Mouse (Mus musculus) kidney, embryonic 14.5 days (tissue): ENCODE measurements around the gene Supt3. TPM values are rescaled to one million over a fixed set of nuclear protein-coding genes. Genes with fewer than 3 reads are reported as not detected.

Experiments
- ATAC-seq: fragments of 200-750 bp; cut with Nextera tagmentation; 2 replicates; pipeline ENCODE4 v1.8.0; 2017; ENCODE audit warnings: moderate number of reproducible peaks, mild to moderate bottlenecking, moderate TSS enrichment, moderate library complexity; ENCODE audit not compliant: low FRiP score, low TSS enrichment
- H3K27ac ChIP-seq: fragments of 300-500 bp; sonication (generic); 2 replicates; pipeline ENCODE4 v1.5.1; 2014; ENCODE audit warnings: low read depth, mild to moderate bottlenecking, low read length, moderate library complexity, mixed read lengths
- H3K27me3 ChIP-seq: fragments of 300-500 bp; sonication (generic); 2 replicates; pipeline ENCODE4 v1.6.1; 2014; ENCODE audit warnings: mild to moderate bottlenecking, low read length; ENCODE audit not compliant: control insufficient read depth, insufficient read depth
- H3K36me3 ChIP-seq: fragments of 300-500 bp; sonication (generic); 2 replicates; pipeline ENCODE4 v1.6.1; 2014; ENCODE audit warnings: low read length, mixed read lengths; ENCODE audit not compliant: control insufficient read depth, insufficient read depth
- H3K4me1 ChIP-seq: fragments of 300-500 bp; sonication (generic); 2 replicates; pipeline ENCODE4 v1.6.1; 2014; ENCODE audit warnings: low read length, mixed read lengths; ENCODE audit not compliant: control insufficient read depth, insufficient read depth
- H3K4me2 ChIP-seq: fragments of 300-500 bp; sonication (generic); replicated peaks from 2 replicates; pipeline ENCODE4 v1.6.1; 2014; ENCODE audit warnings: low read depth, mild to moderate bottlenecking, low read length
- H3K4me3 ChIP-seq: fragments of 300-500 bp; sonication (generic); 2 replicates; pipeline ENCODE4 v1.5.1; 2014; ENCODE audit warnings: mild to moderate bottlenecking, low read length
- H3K9ac ChIP-seq: fragments of 300-500 bp; sonication (generic); 2 replicates; pipeline ENCODE4 v1.6.1; 2014; ENCODE audit warnings: low read depth, mild to moderate bottlenecking, low read length, moderate library complexity
- H3K9me3 ChIP-seq: fragments of 300-500 bp; sonication (generic); 2 replicates; pipeline ENCODE4 v1.6.1; 2016; ENCODE audit warnings: low read length; ENCODE audit not compliant: control insufficient read depth
- WGBS: fragments of 180-500 bp; shearing (Covaris S2); extraction: QIAGEN DNeasy Blood & Tissue Kit; methylation state at CpG from one replicate; pipeline ENCODE4 v1.1.7; 2014; 5-methylcytosine and 5-hydroxymethylcytosine counted together
- polyA plus RNA-seq: library from polyadenylated mRNA; unstranded; fragments of >200 nt; fragmentation: Nextera tagmentation; extraction: Ambion mirVana; gene quantifications from 2 replicates; pipeline ENCODE4 v1.2.1, GENCODE M21; 2014

Gene Supt3
- polyA plus RNA-seq, 1 experiment from 2014 or later, result 26.5 TPM

GRCm38 (mm10) chr17:45128611-45129010 lies 351.7 kb downstream of the Supt3 start:
- 0 out of 2 replicates have a peak, but pooled peaks cover 7% of the 10 kb centered on the region for H3K9me3 ChIP-seq
- no peaks in the 10 kb centered on the region for H3K4me1 ChIP-seq
- H3K27me3 ChIP-seq, result no peaks in the 10 kb centered on the region
- 87% methylated on average over 4 of the region's 4 CpGs for WGBS
- no peak overlapping the region for H3K4me3 ChIP-seq
- no peak overlapping the region for H3K9ac ChIP-seq
- ATAC-seq, result no peak
- no peak overlapping the region for H3K4me2 ChIP-seq
- no peak overlapping the region for H3K27ac ChIP-seq
- no peaks in the 10 kb centered on the region for H3K36me3 ChIP-seq

- WGBS, result 88% methylated on average over 10 of the region's 10 CpGs
Observed at GRCm38 (mm10) chr17:45133501-45134400, 356.8 kb downstream of the Supt3 start.

GRCm38 (mm10) chr17:45136491-45136890 lies 359.5 kb downstream of the Supt3 start:
- Histone ChIP-seq H3K36me3 (no peaks in the 10 kb centered on the region), H3K9ac (no peak overlapping the region), H3K27ac (no peak overlapping the region), H3K4me2 (no peak overlapping the region), H3K9me3 (no peaks in the 10 kb centered on the region), H3K4me3 (no peak overlapping the region), H3K27me3 (no peaks in the 10 kb centered on the region), H3K4me1 (0 out of 2 replicates have a peak, but pooled peaks cover 3% of the 10 kb centered on the region)
- 92% methylated on average over 6 of the region's 6 CpGs for WGBS
- ATAC-seq, result no peak

More at GRCm38 (mm10) chr17:45133501-45134400, 356.8 kb downstream of the Supt3 start:
- no peak overlapping the region for H3K4me3 ChIP-seq
- 0 out of 2 replicates have a peak, but pooled peaks cover 3% of the 10 kb centered on the region for H3K4me1 ChIP-seq
- H3K27ac ChIP-seq, result no peak overlapping the region
- no peaks in the 10 kb centered on the region for H3K36me3 ChIP-seq
- H3K9me3 ChIP-seq, result no peaks in the 10 kb centered on the region
- no peak overlapping the region for H3K4me2 ChIP-seq
- no peak overlapping the region for H3K9ac ChIP-seq
- no peak for ATAC-seq
- H3K27me3 ChIP-seq, result no peaks in the 10 kb centered on the region

GRCm38 (mm10) chr17:45143043-45143442 lies 366.1 kb downstream of the Supt3 start:
- WGBS, result 76% methylated on average over 6 of the region's 6 CpGs
- Histone ChIP-seq H3K4me1 (0 out of 2 replicates have a peak, but pooled peaks cover under 1% of the 10 kb centered on the region), H3K9me3 (no peaks in the 10 kb centered on the region), H3K36me3 (no peaks in the 10 kb centered on the region), H3K27me3 (no peaks in the 10 kb centered on the region), H3K9ac (no peak overlapping the region), H3K4me2 (no peak overlapping the region), H3K4me3 (no peak overlapping the region), H3K27ac (no peak overlapping the region)
- ATAC-seq, result no peak

GRCm38 (mm10) chr17:45144656-45145055 lies 367.7 kb downstream of the Supt3 start:
- H3K9me3 ChIP-seq, result no peaks in the 10 kb centered on the region
- no peaks in the 10 kb centered on the region for H3K4me1 ChIP-seq
- no peaks in the 10 kb centered on the region for H3K27me3 ChIP-seq
- no peak overlapping the region for H3K4me3 ChIP-seq
- H3K9ac ChIP-seq, result no peak overlapping the region
- no peak for ATAC-seq
- no peaks in the 10 kb centered on the region for H3K36me3 ChIP-seq
- WGBS, result 86% methylated on average over 14 of the region's 14 CpGs
- no peak overlapping the region for H3K27ac ChIP-seq
- no peak overlapping the region for H3K4me2 ChIP-seq

GRCm38 (mm10) chr17:45151312-45151929 lies 374.5 kb downstream of the Supt3 start:
- H3K4me3 ChIP-seq, result no peak overlapping the region
- no peak overlapping the region for H3K9ac ChIP-seq
- WGBS, result 47% methylated on average over 17 of the region's 17 CpGs
- H3K27me3 ChIP-seq, result no peaks in the 10 kb centered on the region
- no peak overlapping the region for H3K4me2 ChIP-seq
- ATAC-seq, result no peak
- no peak overlapping the region for H3K27ac ChIP-seq
- no peaks in the 10 kb centered on the region for H3K36me3 ChIP-seq
- H3K4me1 ChIP-seq, result no peaks in the 10 kb centered on the region
- no peaks in the 10 kb centered on the region for H3K9me3 ChIP-seq

GRCm38 (mm10) chr17:45153721-45154120 lies 376.8 kb downstream of the Supt3 start:
- no peak overlapping the region for H3K4me2 ChIP-seq
- no peaks in the 10 kb centered on the region for H3K36me3 ChIP-seq
- H3K4me1 ChIP-seq, result no peaks in the 10 kb centered on the region
- H3K9me3 ChIP-seq, result no peaks in the 10 kb centered on the region
- H3K27me3 ChIP-seq, result no peaks in the 10 kb centered on the region
- no peak for ATAC-seq
- WGBS, result 36% methylated on average over 6 of the region's 6 CpGs
- no peak overlapping the region for H3K27ac ChIP-seq
- H3K9ac ChIP-seq, result no peak overlapping the region
- H3K4me3 ChIP-seq, result no peak overlapping the region

- 76% methylated on average over 16 of the region's 16 CpGs for WGBS
- H3K4me2 ChIP-seq, result no peak overlapping the region
- no peak for ATAC-seq
- H3K27ac ChIP-seq, result no peak overlapping the region
- H3K36me3 ChIP-seq, result no peaks in the 10 kb centered on the region
- no peaks in the 10 kb centered on the region for H3K27me3 ChIP-seq
- no peak overlapping the region for H3K9ac ChIP-seq
- H3K9me3 ChIP-seq, result no peaks in the 10 kb centered on the region
- no peaks in the 10 kb centered on the region for H3K4me1 ChIP-seq
- no peak overlapping the region for H3K4me3 ChIP-seq
Observed at GRCm38 (mm10) chr17:45158171-45158691, 381.3 kb downstream of the Supt3 start.

GRCm38 (mm10) chr17:45160651-45161050 lies 383.7 kb downstream of the Supt3 start:
- ATAC-seq, result no peak
- H3K27me3 ChIP-seq, result no peaks in the 10 kb centered on the region
- no peak overlapping the region for H3K27ac ChIP-seq
- no peak overlapping the region for H3K4me3 ChIP-seq
- no peak overlapping the region for H3K4me2 ChIP-seq
- no peaks in the 10 kb centered on the region for H3K36me3 ChIP-seq
- H3K9me3 ChIP-seq, result no peaks in the 10 kb centered on the region
- WGBS, result 87% methylated on average over 6 of the region's 6 CpGs
- H3K4me1 ChIP-seq, result no peaks in the 10 kb centered on the region
- H3K9ac ChIP-seq, result no peak overlapping the region
